Mouse (Mus musculus) v-Abl transformed pro-B cells (cell line): ENCODE measurements around the gene Dtx3.

Source experiments
- in situ Hi-C, 2 experiments: fragments of 400-800 bp; cut with MboI; formaldehyde crosslinking; loops; one replicate each; pipeline ENCODE4 v1.15.1; 2025; ENCODE audit not compliant: unreplicated experiment in 2 of 2

Dtx3 gene

DNA sequence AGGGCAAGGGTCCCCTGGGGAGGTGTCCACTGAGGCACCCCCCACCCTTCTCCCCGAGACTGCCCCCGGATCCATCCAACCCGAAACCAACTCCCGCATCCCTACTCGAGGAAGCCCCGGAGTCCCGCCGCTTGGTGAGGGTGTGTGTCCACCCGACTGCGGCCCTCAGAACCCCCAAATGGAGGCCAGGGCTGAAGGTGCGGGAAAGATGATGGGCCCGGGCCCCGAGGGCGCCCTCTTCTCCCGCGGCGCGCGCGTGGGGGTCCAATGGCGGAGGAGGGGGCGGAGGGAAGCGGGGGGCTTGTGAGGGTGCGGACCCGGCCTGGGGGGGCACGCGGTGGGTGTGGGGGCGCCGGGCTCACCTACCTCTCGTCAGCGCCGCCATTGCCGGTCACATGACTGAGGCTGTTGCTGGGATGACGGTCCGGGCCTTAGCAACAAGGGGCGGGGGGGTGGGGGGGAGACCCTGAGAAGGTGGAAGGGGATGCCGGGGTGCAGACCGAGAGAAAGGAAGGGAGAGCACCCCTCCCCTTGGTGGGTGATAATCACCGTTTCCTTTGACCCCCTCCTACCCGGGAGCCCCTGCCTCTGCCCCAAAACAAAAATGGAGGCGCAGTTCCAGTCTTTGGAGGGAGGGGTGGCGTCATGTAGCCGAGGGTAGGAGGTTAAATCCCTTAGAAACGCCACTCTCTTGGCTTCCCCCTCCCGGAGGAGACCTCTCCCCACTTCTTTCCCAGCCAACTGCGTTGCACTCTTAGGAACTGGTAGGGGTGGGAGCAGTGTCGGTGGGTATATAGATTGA, at the start of gene Dtx3:
Dtx3 (minus strand) TSS at position 401 of the 802 bp plus-strand sequence.
- in situ Hi-C loops: no loop called here

DNA sequence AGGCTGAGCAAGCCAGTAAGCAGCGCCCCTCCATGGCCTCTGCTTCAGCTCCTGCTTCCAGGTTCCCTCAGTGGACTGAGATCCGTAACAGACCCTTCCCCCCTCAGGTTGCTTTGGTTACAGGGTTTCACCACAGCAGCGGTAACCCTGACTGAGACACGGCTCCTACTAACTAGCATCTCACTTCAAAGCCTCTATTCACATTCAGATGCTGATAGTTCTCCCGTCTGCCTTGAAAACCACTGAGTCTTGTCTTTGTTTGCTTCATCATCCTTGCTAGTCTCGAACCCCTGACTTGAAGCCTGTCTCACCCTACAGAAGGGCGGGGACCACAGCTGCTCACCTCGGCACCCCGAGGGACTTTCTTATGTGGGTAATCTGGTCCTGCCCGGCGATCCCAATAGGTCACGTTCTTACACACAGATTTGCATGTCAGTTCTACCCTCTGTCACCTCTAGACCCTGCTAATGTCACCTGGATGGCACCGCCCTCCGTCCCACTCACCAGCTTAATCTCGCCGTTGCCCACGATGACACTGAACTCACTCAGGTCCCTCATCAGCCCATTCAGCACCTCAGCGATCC, 42.8 kb upstream of the Dtx3 start:
- in situ Hi-C loops: no loop called here

DNA sequence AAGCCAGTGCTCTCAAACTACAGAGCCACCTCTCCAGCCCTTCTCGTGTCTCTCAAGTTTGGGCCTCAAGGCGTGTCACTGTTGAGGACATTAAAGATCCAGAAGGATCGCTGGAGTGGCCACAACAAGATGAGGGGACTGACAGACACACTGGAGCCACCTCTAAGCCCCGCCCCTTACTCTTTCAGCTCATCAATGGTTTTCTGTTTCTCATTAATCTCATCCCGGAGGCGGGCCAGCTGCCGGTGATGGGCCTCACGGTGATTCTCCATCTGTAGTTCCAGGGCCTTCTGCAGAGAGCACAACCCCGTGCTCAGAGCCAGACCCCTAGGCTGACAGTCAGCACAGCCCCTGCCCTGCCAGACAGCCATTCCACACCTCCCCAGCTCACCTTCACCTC, 41.0 kb upstream of the Dtx3 start:
- in situ Hi-C loops: no loop called here

DNA sequence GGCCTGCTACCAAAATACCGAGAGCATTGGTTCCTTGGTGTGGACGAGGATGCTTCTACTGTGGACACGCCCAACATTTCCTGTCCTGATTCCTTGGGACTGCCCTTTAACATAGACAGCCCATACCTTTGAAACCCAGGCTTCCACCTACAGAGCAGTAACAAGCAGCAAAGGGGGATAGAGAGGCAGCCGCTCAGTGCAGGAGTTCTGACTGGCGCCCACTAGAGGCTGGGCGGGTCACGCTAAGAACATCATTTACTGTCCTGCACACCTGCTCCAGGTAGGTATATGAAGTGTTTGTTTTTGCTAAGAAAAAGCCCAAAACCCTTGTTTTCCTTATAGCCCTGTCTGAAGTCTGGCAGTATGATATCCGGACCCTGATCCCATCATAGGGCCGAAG, 37.6 kb upstream of the Dtx3 start:
- in situ Hi-C loops: no loop called here

DNA sequence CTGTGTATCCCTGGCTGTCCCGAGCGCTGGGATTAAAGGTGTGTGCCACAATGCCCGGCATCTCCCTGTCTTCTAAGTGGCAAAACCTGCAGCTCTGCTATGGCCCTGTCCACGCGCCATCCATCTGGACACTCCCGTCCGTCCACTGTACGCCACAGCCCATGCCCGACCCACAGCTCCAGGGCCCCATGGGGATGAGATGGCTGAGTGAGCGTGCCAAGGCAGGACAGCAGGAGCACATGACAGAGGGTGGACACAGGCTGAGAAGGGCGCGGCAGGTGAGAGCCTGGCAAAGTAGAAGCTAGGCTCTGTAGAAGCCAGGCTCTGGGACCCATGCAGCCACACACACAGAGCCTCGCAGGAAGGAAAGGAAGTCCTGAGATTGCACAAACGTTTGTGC, 36.2 kb upstream of the Dtx3 start:
- in situ Hi-C loops: no loop called here

DNA sequence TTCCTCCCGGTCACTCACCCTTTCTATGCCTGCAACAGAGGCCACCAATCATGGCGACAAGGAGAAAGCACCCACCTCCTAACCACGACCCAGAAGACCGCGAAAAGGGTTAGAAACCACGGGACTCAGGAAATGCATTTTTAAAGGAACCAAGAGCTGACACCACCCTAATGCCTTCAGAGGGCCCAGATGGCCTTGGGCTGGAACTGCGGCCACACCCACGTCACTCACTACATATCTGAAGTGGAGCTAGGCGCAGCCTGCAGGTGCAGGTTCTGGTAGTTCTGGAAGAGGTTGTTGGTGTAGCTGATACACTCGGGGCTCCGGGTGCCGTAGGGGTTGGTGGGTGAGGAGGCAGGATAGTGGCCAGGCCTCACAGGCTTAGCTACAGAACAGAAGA, 35.2 kb upstream of the Dtx3 start:
- in situ Hi-C loops: no loop called here

DNA sequence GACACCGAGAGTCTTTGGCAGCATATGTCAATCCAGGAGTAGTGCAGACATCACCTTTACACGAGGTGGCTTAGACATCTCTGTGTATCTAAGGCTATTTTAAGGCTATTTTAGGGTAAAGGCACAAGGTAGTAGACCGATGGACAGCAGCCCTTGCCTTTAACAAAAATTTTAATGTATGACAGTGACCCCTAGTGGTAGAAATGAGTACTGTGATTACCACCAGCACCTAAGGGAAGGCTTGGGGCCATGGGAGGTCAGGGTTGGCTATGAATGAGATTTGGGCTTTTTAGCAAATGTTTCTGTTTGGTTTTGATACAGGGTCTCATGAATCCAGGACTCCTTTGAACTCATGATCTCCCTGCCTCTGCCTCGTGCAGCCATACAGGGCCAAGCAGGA, 33.4 kb upstream of the Dtx3 start:
- in situ Hi-C loops: loop anchor here in 1 of 2 experiments (5.0 kb wide), 1 partner anchor 52 kb away; no protein-coding TSS in a partner anchor

DNA sequence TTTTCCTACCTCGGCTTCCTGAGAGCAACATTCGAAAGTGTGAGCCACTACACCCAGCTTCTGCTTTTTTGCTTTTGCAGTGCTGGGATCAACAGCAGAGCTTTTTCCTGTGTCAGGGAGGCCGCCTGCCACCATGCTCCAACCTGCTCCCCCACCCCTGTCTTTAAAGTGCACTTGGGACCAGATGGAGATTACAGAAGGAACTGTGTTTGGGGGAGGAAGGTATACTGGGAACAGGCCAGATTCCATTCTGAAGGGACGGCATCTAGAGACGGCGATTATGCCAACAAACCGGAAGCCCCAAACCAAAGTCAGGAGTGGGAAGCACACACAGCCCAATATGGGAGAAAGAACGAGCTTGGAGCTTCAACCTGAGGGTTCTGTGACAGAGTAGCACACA, 31.6 kb upstream of the Dtx3 start:
- in situ Hi-C loops: loop anchor here in 1 of 2 experiments (5.0 kb wide), 1 partner anchor 50 kb away; no protein-coding TSS in a partner anchor

DNA sequence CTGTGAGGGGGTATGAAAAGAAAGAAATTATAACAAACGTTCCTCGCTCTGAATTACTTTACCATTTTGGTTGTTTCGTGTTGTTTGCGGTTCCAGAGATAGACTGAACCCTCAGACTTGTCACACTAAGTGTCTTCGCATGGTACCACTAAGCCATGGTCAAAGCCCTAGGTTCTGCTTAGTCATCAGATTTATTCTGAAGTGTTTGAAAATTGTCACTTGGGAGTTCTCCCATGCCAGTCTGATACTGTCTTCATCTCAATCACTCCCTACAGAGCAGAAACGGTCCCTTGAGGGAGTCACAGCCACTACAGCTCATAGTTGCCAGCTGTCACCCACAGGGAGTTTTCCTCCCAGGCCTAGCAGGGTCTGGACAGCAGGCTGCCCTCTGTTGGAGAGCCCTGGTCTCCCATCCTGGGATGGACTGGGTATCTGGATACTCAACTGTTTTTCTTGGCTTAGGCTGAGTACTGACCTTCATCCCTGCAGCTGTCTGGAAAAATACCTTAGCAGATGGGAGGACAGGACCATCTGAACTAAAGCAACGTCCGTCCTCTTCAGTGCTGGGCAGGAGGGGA, 30.9 kb upstream of the Dtx3 start:
- in situ Hi-C loops: loop anchor here in 1 of 2 experiments (5.0 kb wide), 1 partner anchor 49 kb away; no protein-coding TSS in a partner anchor

DNA sequence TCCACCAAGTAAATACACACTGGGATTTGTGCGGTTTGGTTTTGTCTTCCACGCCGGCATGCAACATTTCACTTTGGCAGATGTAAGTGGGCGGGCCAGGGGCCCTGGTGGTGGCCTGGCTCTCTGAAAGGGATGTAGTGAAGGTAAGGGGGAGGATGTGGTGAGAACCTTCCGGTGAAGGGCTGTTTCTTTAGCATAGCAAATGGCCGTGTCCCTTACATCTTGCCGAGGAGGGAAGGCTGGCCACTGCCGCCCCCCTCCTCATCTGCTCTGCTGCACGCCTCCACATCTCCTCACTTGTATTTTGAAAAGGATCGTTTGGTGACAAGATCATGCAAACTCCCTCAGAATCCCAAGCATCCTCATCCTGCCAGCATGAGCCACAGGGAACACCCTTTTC, 30.2 kb upstream of the Dtx3 start:
- in situ Hi-C loops: loop anchor here in 1 of 2 experiments (5.0 kb wide), 1 partner anchor 48 kb away; no protein-coding TSS in a partner anchor

DNA sequence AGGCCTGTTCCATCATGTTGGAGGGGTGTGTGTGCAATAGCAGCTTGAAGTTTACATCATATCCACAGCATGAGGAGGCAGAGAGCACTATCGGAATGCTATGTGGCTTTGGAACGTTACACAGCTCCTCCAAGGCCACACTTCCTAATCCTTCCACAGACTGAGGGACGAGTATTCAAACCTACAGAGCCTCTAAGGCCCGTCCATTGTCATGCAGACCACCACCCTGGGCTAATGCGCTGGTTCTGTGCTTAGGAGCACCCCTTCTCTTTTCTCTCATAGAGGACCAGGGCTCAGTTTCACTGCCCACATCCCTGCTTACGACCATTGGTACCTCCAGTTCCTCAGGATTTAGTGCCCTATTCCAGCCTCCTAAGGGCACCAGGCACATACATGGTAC, 29.7 kb upstream of the Dtx3 start:
- in situ Hi-C loops: loop anchor here in 1 of 2 experiments (5.0 kb wide), 1 partner anchor 48 kb away; no protein-coding TSS in a partner anchor

DNA sequence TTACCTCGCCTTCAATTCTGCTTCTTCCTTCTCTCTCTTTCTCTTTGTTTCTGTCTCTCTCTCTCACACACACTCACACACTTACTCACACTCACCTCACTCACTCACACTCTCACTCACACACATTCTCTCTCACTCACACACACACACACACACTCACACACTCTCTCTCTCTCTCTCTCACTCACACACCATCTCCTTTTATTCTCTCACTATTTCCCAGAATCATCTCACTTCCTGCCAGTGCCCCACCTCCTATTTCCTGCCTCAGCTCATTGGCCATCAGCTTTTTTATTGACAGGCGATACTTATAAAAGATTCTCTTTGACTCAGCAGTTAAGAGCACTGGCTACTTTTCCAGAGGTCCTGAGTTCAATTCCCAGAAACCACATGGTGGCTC, 22.8 kb upstream of the Dtx3 start:
- in situ Hi-C loops: no loop called here

DNA sequence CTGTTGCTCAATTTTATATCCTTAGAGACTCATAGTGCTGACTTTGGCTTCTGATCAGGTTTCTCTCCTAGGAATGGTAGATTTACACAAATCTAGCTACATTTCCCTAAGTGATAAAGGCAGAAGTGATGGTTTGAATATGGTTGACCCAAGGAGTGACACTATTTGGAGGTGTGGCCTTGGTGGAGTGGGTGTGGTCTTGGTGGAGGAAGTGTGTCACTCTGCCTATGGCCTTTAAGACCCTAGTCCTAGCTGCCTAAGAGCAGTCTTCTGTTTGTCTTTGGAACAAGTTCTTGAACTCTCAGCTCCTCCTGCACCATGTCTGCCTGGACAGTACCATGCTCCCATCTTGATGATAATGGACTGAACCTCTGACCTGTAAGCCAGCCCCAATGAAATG, 21.6 kb upstream of the Dtx3 start:
- in situ Hi-C loops: no loop called here

DNA sequence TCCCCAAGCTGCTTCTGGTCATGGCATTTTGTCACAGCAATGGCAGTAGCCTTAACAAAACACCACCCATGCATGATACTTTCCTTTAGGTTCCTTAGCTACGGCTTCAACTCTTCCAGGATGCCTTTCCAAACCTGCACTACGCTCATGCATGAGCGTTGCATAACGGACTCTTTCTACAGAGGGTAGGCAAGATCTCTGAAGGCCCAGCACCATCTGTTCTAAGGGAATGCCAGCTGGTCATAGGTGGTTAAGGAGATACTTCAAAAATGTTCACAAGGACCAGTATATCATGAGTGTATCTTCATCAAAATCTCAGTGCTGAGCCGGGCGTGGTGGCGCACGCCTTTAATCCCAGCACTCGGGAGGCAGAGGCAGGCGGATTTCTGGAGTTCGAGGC, 20.9 kb upstream of the Dtx3 start:
- in situ Hi-C loops: no loop called here

DNA sequence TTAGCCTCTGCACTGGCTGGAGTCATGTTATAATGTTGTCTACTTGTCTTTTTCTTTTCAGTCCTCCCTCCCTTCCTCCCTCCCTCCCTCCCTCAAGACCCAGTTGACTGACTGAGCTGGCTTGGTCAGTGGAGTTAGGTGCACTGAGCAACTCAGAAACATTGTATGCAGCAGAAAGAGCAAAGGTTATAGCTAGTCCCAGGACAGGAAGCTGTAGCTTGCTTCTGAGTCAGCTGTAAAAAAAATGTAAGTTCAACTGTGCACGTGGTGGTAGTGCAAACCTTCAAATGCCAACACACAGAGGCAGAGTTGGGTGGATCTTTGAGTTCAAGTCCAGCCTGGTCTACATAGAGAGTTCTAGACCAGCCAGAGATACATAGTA, 18.9 kb upstream of the Dtx3 start:
- in situ Hi-C loops: no loop called here

DNA sequence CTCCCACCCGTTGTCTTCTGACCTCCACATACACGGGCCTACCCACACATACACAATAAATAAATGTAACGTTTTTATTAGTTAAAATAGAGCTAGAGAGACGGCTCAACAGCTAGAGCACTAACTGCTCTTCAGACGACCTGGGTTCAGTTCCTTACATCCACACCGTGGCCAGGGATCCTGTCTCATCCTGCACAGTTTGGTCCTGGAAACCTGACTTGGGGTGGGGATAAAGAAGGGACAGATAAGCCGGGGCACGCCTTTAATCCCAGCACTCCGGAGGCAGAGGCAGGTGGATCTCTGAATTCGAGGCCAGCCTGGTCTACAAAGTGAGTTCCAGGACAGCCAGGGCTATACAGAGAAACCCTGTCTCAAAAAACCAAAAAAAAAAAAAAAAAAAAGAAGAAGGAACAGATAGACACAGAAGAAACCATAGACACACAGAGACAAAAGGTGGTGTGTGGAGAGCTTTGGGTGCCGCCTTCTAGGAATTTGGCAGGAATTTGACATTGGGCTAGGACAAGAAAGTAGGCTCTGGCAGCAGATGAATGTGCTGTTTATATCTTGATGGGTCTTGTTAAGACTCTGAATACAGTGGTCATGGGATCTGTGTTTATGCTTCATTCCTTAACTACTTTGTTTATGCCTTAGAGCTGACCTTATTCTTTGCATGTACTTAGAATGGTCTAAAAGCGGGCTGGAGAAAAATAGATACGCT, 18.3 kb upstream of the Dtx3 start:
- in situ Hi-C loops: no loop called here

DNA sequence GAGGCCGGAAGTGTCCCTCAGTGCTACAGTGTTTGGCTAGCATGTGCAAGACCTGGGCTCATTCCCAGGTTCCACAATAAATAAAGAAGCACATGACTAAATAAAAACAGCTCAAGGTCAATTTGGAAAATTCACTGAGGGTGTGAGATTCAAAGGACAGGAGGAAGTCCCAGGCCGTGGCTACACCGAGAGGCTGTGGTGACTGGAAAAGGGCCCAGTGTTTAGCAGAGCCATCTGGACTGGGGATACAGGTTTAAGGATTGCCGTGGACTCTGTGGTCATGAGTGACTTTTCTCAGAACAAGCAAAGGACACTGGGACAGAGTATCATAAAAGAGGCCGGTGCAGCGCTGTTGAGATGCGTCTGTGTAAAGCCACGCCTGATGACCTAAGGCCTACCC, 17.7 kb upstream of the Dtx3 start:
- in situ Hi-C loops: no loop called here

DNA sequence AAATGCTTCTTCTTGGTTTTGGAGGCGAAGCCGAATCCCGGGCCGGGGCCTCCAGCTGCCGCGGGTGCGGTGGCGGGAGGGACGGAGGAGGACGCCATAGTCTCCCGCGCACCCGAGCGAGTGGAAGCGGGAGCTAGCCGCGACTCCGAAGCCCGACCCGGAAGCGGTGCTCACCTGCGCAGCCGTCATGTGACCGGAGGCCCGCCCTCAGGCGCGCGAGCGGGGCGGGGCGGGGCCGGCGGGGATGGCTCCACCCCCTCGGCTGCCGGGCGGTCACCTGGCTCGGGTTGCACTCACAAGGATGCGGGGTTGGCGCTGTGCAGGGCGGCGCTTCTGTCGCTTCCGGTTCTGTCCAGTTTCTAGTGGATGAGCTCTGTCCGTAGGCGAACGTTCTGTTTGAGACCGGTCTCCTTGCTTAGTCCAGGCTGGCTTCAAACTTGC, 15.9 kb upstream of the Dtx3 start, which contains the start of gene Pip4k2c:
Pip4k2c (minus strand) TSS at position 172 of the 441 bp plus-strand sequence.
- in situ Hi-C loops: no loop called here

DNA sequence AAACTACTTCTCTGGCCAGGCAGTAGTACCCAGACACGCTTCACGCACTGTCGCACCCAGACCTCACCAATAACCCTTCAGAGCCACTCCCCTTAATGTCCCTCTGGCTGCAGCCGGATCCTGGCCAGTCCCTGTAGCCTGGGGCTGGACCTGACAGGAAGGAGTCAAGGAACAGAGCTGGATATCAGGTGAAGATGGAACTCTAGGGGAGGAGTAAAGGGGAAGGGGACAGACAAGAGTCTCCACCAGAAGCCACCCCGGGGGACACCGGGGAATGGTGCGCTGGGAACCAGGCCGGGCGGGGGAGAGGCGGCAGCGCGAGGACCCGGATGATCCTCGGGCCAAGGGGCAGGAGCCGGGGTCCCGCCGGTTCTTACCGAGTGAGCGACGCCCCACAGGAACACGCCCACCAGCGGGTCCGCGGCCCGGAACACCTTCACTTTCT, 15.5 kb upstream of the Dtx3 start:
- in situ Hi-C loops: no loop called here

DNA sequence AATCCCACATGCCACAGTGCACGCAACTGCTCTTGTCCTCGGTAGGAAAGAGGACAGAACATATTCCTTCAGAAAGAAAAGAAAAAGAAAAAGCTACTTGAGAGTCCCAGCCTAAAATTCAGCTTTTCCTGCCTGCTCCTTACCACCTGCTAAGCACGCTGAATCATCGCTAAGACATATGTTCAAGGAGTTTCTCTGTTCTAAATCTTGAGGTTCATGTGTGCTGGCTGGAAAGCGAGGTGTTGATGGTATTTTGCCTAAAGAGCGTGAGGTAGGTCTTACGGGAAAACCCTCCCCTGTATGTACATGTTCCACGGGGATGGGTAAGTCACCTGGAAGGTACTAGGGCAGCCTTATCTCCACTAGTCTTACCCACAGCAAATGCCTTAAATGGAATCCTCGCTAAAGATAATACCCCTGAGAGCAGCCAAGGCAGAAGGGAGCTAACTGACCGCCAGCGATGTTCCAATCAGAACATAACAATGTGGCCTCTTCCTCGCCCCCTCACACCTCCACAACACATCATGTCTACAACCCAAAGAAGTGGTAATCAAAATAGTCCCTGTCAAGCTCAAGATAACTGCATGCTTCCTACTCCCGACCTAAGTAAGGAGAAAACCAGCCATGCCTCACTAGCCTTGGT, 14.5 kb upstream of the Dtx3 start:
- in situ Hi-C loops: no loop called here
